Mouse (Mus musculus) erythroblast, embryonic 14.5 days (primary cell): ENCODE data around the gene Soga1. TPM values are rescaled to one million over a fixed set of nuclear protein-coding genes. Genes with fewer than 3 reads are reported as not detected.

ENCODE experiments used
- H3K27me3 ChIP-seq: 2 replicates; pipeline ENCODE4 v1.6.1; 2012; ENCODE audit warnings: inconsistent platforms; ENCODE audit not compliant: control insufficient read depth
- H3K36me3 ChIP-seq: 2 replicates; pipeline ENCODE4 v1.6.1; 2012; ENCODE audit warnings: mild to moderate bottlenecking, inconsistent platforms; ENCODE audit not compliant: control insufficient read depth
- H3K4me1 ChIP-seq: 2 replicates; pipeline ENCODE4 v1.6.1; 2012; ENCODE audit warnings: inconsistent platforms; ENCODE audit not compliant: control insufficient read depth
- H3K4me3 ChIP-seq: replicated peaks from 2 replicates; pipeline ENCODE3; 2012; ENCODE audit warnings: moderate library complexity, mild to moderate bottlenecking, inconsistent platforms
- H3K9me3 ChIP-seq: 2 replicates; pipeline ENCODE4 v1.6.1; 2012; ENCODE audit warnings: low read length, inconsistent platforms, mixed read lengths; ENCODE audit not compliant: control insufficient read depth
- GATA1 ChIP-seq: IDR thresholded peaks from 2 replicates; pipeline ENCODE4 v1.6.1; 2012; ENCODE audit warnings: low read length, inconsistent platforms, mixed read lengths
- TAL1 ChIP-seq: IDR thresholded peaks from 3 replicates; pipeline ENCODE4 v1.6.1; 2012; ENCODE audit warnings: low read length, inconsistent platforms, mixed read lengths
- polyA plus RNA-seq: library from polyadenylated mRNA; stranded (reverse); fragments of >175 nt; gene quantifications from 2 replicates; pipeline ENCODE4 v1.2.3, GENCODE M21; 2012

The Soga1 gene
- polyA plus RNA-seq, 1 experiment: 0.14 TPM

DNA sequence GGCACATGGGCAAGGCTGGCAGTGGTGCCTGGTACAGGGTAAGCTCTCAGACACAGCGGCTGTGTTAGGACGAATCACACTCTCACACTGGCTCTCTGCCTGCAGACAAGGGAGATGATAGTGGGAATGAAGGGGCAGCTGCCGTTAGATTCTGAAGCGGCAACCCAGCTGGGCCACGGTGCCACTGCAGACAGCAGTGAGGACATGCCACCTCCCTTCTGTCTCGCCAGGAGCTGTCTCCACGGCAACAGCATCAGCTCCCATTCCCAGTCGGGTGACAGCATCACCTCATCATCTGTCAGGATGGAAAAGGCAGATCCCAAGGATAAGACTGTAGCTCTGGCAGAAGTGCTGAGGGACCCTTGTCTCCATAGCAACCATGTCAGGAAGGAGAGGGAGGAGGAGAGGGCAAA lies 29.2 kb downstream of the Soga1 start:
- Histone ChIP-seq H3K9me3 (no peaks in the 10 kb centered on the region), H3K27me3 (no peaks in the 10 kb centered on the region), H3K4me1 (no peaks in the 10 kb centered on the region), H3K4me3 (no peak overlapping the region), H3K36me3 (peaks cover 10% of the 10 kb centered on the region; the same call in 1 of the 2 replicates)
- TF ChIP-seq TAL1: no peak
- no peak for TF ChIP-seq GATA1

DNA sequence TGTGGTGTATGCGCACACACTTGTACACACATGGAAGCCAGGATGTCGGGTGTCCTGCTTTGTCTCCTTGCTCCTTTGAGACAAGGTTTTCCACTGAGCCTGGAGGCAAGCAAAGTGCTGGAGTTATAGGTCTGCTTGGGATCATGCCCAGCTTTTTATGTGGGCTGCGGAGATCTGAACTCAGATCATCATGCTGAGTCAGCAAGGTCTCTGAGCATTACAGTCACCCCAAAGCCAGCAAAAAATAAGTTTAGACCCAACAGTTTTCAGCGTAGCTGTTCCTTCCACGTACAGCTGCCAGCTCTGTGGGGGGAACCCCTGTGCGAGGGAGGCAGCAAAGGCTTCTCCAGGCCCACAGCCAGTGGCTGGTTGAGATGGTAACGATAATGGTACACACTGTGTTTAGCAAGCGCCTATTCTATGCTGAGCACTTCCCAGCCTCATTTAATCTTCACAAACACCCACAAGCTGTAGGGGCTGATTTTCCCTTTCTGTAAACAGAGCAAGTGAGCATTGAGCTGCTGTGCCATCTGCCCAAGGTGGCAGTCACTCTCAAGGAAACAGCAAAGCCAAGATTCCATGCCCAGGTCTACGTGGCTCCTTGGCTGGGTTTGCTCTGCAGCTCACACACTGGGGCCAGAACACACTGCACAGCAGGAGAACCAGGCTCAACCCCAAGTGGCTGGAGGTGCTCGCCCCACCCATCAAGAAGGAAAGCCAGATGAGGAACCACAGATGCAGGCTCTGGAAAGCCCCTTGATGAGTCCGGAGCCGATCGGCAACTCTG lies 30.5 kb downstream of the Soga1 start:
- Histone ChIP-seq H3K4me3 (no peak overlapping the region), H3K4me1 (no peaks in the 10 kb centered on the region), H3K9me3 (no peaks in the 10 kb centered on the region), H3K36me3 (peaks cover 10% of the 10 kb centered on the region; the same call in 1 of the 2 replicates), H3K27me3 (no peaks in the 10 kb centered on the region)
- TF ChIP-seq GATA1: no peak
- no peak for TF ChIP-seq TAL1

DNA sequence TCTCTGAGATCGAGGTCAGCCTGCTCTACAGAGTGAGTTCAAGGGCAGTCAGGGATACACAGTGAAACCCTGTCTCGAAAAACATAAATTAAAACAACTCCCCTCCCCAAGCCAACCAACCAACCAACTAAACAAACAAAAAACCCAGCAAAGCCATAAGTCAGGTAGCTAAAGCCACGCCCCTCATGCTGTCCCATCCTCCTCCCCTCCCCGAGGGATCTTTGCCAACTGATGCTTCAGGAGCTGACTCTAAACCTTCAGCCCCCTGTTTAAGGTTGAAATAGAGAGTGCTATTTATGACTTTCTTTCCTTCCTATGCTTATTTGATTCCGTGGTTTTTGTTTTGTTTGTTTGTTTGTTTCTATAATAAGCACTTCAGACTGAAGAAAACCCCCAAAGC lies 32.1 kb downstream of the Soga1 start:
- Histone ChIP-seq H3K9me3 (no peaks in the 10 kb centered on the region), H3K36me3 (peaks cover 4% of the 10 kb centered on the region; the same call in 1 of the 2 replicates), H3K27me3 (no peaks in the 10 kb centered on the region), H3K4me3 (no peak overlapping the region), H3K4me1 (no peaks in the 10 kb centered on the region)
- no peak for TF ChIP-seq GATA1
- TF ChIP-seq TAL1: no peak

DNA sequence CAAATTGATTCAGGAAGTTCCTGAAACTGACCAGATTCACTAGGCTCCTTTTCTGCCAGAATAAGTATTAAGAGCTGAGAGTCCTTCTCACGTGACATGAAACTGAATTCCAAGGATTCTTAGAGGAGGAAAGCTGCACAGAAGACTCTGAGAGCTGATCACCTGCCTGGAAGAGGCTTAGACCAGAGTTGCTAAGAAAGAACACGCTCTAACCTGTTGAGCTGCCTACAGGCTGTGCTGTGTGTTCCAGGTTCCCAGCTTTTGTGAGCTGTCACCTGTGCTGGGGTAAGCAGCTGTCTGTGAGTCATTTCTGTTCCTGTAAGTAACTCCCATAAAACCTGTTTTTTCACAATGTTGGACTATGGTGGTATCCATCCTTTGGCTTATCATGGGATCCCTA lies 33.1 kb downstream of the Soga1 start:
- Histone ChIP-seq H3K36me3 (peaks cover 5% of the 10 kb centered on the region; the same call in 1 of the 2 replicates), H3K4me3 (no peak overlapping the region), H3K4me1 (no peaks in the 10 kb centered on the region), H3K9me3 (no peaks in the 10 kb centered on the region), H3K27me3 (no peaks in the 10 kb centered on the region)
- TF ChIP-seq GATA1: no peak
- TF ChIP-seq TAL1: no peak

DNA sequence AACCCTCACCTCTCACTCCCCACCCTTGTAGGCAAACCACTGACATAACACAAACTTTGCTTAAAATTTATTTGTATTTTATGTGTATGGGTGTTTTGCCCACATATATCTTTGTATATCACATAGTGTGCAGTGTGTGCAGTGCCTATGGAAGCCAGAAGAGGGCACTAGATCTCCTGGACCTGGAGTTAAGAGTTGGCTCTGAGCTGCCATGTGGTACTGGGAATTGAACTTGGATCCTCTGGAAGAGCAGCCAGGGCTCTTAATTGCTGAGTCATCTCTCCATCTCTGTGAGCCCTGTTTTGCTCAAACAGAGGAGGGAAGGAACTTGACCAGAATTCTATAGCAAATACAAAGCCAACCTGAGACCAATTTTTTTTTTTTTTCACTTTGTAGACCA lies 35.1 kb downstream of the Soga1 start:
- Histone ChIP-seq H3K36me3 (peaks cover 13% of the 10 kb centered on the region; the same call in 1 of the 2 replicates), H3K27me3 (no peaks in the 10 kb centered on the region), H3K4me3 (no peak overlapping the region), H3K9me3 (no peaks in the 10 kb centered on the region), H3K4me1 (no peaks in the 10 kb centered on the region)
- no peak for TF ChIP-seq GATA1
- TF ChIP-seq TAL1: no peak

DNA sequence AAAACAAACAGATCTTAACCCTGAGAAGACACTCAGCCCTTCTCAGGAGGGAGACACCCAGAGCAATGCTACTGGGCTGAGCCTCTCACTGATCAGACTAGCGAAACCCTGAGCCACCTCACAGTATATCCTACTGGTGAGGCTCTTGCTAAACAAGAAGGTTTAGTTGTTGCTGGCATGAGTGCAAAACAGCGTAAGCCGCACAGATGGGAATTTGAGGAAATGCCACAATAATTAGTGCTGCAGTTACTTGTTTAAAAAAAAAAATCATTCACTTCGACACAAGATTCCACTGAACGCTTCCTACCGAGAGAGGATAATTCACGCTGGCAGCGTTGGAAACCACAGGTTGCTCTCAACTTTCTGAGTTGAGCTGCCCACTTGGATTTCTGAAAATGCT lies 35.5 kb downstream of the Soga1 start:
- H3K9me3 ChIP-seq: no peaks in the 10 kb centered on the region
- no peaks in the 10 kb centered on the region for H3K27me3 ChIP-seq
- TF ChIP-seq GATA1 (no peak), TAL1 (no peak)
- no peak overlapping the region for H3K4me3 ChIP-seq
- H3K36me3 ChIP-seq: peaks cover 13% of the 10 kb centered on the region; the same call in 1 of the 2 replicates
- H3K4me1 ChIP-seq: no peaks in the 10 kb centered on the region

DNA sequence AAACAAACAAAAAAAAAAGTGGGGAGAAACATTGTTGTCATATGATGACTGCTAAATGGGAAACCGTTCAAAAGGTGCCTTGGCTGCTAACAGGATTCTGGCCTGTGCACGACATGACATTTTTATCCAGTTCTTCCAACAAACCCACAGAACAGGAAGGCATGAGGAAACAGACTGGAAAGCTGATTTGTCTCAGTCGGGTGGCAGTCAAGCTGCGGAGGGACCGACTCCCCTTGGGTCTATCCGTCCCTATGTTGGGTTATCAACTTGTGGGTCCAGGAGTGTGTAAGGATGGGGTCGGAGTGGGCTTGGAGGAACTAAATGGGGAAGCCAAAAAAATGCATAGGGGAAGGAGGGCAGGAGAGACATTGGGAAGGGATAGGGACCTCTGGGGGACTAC lies 37.6 kb downstream of the Soga1 start:
- Histone ChIP-seq H3K4me1 (no peaks in the 10 kb centered on the region), H3K27me3 (no peaks in the 10 kb centered on the region), H3K36me3 (peaks cover 13% of the 10 kb centered on the region; the same call in 1 of the 2 replicates), H3K9me3 (no peaks in the 10 kb centered on the region), H3K4me3 (no peak overlapping the region)
- TF ChIP-seq GATA1 (no peak), TAL1 (no peak)

DNA sequence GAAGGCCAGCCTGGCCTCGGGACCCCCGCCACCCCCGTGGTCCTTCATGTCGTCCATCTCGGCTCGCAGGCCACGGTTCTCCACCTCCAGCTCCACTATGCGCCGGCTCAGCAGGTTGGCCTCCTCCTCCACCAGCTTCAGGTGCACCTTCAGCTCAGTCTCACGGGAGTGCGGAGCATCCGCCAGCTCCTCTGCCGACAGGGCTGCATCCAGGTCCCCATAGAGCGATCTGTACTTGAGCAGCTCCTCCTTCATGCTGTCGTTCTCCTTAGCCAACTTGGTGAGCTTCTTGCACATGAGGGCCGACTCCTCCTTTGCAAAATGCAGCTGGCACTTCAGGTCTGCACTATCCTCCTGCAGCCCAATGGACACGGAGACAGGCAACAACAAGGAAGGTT lies 38.4 kb downstream of the Soga1 start:
- Histone ChIP-seq H3K36me3 (peaks cover 13% of the 10 kb centered on the region; the same call in 1 of the 2 replicates), H3K27me3 (no peaks in the 10 kb centered on the region), H3K4me1 (no peaks in the 10 kb centered on the region), H3K9me3 (no peaks in the 10 kb centered on the region), H3K4me3 (no peak overlapping the region)
- TF ChIP-seq TAL1: no peak
- no peak for TF ChIP-seq GATA1

DNA sequence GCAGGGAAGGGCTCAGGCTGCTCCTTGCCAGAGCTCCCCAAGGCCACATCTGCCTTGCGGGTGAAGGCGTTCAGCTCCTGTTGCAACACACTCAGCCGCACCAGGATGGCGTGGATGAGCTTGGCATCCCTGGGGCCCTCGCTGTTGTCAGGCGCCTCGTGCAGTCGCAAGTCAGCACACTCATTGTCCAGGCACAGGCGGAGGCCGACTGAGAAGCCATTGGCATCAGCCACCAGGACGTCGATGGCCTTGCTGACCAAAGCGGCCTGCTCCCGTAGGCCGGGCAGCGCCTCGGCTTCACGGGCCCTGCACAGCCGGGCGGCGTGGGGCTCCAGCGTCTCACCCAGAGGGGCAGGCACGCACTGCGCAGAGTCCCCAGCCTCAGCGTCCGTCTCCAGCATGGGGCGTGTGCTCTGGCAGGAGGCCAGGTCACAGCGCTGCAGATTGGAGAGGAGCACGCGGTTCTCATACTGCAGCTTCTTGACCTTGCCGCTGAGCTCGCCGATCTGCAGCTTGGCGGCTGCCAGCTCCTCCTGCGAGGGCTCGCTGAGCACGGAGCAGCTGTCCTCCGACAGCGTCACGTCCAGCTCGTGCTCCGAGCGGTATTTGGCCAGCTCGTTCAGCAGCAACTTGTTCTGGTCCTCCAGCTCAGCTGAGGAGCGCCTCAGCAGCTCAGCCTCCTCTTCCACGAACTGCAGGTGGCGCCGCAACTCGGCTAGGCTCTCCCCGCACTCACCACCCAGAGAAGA lies 39.0 kb downstream of the Soga1 start:
- no peaks in the 10 kb centered on the region for H3K27me3 ChIP-seq
- no peak overlapping the region for H3K4me3 ChIP-seq
- TF ChIP-seq GATA1 (no peak), TAL1 (no peak)
- H3K36me3 ChIP-seq: peaks cover 15% of the 10 kb centered on the region; the same call in 1 of the 2 replicates
- no peaks in the 10 kb centered on the region for H3K4me1 ChIP-seq
- no peaks in the 10 kb centered on the region for H3K9me3 ChIP-seq
